Mouse (Mus musculus) hindbrain, embryonic 15.5 days (tissue): ENCODE data around the gene Wdr89. TPM values are rescaled to one million over a fixed set of nuclear protein-coding genes. Genes with fewer than 3 reads are reported as not detected.

Source experiments
- ATAC-seq: fragments of 200-750 bp; cut with Nextera tagmentation; 2 replicates; pipeline ENCODE4 v1.8.0; 2017; ENCODE audit warnings: low read depth, moderate number of reproducible peaks, moderate TSS enrichment; ENCODE audit not compliant: low FRiP score
- H3K27ac ChIP-seq: fragments of 300-500 bp; sonication (generic); replicated peaks from 2 replicates; pipeline ENCODE4 v1.5.1; 2015; ENCODE audit warnings: mild to moderate bottlenecking, inconsistent platforms
- H3K27me3 ChIP-seq: fragments of 300-500 bp; sonication (generic); 2 replicates; pipeline ENCODE4 v1.6.1; 2015; ENCODE audit warnings: control low read depth, inconsistent platforms
- H3K36me3 ChIP-seq: fragments of 300-500 bp; sonication (generic); 2 replicates; pipeline ENCODE4 v1.6.1; 2015; ENCODE audit warnings: control low read depth, inconsistent platforms
- H3K4me1 ChIP-seq: fragments of 300-500 bp; sonication (generic); replicated peaks from 2 replicates; pipeline ENCODE4 v1.6.1; 2015; ENCODE audit warnings: control low read depth, inconsistent platforms
- H3K4me2 ChIP-seq: fragments of 300-500 bp; sonication (generic); 2 replicates; pipeline ENCODE4 v1.6.1; 2015; ENCODE audit warnings: moderate library complexity, mild to moderate bottlenecking, inconsistent platforms
- H3K4me3 ChIP-seq: fragments of 300-500 bp; sonication (generic); 2 replicates; pipeline ENCODE4 v1.5.1; 2015; ENCODE audit warnings: mild to moderate bottlenecking, inconsistent platforms
- H3K9ac ChIP-seq: fragments of 300-500 bp; sonication (generic); 2 replicates; pipeline ENCODE4 v1.6.1; 2015; ENCODE audit warnings: inconsistent platforms
- H3K9me3 ChIP-seq: fragments of 300-500 bp; sonication (generic); 2 replicates; pipeline ENCODE4 v1.6.1; 2016; ENCODE audit warnings: control low read depth, inconsistent platforms
- WGBS: fragments of 180-500 bp; shearing (Covaris S2); methylation state at CpG from one replicate; pipeline ENCODE4 v1.1.7; 2015; 5-methylcytosine and 5-hydroxymethylcytosine counted together
- polyA plus RNA-seq: library from polyadenylated mRNA; unstranded; fragments of >200 nt; fragmentation: Nextera tagmentation; extraction: Ambion mirVana; gene quantifications from 2 replicates; pipeline ENCODE4 v1.2.1, GENCODE M21; 2015

Wdr89 gene
- polyA plus RNA-seq, 1 experiment from 2014 or later = 5.7 TPM

DNA sequence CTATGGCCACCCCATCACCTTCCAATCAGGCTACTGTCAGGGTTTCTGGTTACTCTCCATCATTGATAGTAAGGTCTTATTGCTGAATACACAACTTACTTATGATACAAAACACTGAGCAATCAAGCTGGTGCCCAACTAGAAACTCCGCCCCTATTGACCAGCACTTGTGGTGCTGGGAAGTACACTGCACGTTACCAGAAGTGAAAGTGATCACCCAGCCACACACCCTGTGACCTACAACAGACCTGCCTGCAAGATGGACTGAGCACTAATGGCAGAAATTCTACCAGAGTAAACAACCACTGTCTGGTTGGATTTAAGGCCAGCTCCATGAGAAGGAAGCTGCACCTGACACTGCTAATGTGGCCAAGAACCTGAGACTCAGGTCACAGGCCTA, 31.0 kb downstream of the Wdr89 start:
- no peak overlapping the region for H3K27ac ChIP-seq

DNA sequence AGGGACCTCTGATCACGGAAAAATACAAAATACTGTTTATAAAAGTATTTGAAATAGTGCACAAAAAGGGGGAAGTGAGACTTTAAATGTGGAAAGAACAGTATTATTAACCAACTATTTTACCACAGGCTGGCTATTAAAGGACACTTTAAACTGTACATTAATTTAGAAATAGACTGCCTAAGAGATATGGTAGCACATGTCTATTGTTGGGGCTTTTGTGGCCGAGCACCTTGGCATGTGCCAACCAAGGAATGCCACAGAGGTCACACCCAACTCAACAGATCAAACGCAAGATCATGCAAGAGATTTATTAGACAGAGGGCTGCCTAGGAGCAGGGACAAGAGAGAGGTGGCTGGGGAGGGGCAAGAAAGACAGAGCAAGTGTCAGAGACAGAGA, 32.2 kb downstream of the Wdr89 start:
- no peak overlapping the region for H3K4me3 ChIP-seq
- H3K9ac ChIP-seq = no peak overlapping the region
- H3K4me2 ChIP-seq = no peak overlapping the region
- no peaks in the 10 kb centered on the region for H3K27me3 ChIP-seq
- H3K27ac ChIP-seq = no peak overlapping the region
- no peak for ATAC-seq
- H3K9me3 ChIP-seq = no peaks in the 10 kb centered on the region
- WGBS = 93% methylated on average over 3 of the region's 3 CpGs
- H3K4me1 ChIP-seq = no peaks in the 10 kb centered on the region
- no peaks in the 10 kb centered on the region for H3K36me3 ChIP-seq

More for the DNA sequence above, 31.0 kb downstream of the Wdr89 start:
- 88% methylated on average over 2 of the region's 2 CpGs for WGBS
- Histone ChIP-seq H3K9ac (no peak overlapping the region), H3K4me2 (no peak overlapping the region), H3K4me1 (no peaks in the 10 kb centered on the region), H3K9me3 (no peaks in the 10 kb centered on the region), H3K36me3 (no peaks in the 10 kb centered on the region), H3K27me3 (no peaks in the 10 kb centered on the region), H3K4me3 (no peak overlapping the region)
- ATAC-seq = no peak

DNA sequence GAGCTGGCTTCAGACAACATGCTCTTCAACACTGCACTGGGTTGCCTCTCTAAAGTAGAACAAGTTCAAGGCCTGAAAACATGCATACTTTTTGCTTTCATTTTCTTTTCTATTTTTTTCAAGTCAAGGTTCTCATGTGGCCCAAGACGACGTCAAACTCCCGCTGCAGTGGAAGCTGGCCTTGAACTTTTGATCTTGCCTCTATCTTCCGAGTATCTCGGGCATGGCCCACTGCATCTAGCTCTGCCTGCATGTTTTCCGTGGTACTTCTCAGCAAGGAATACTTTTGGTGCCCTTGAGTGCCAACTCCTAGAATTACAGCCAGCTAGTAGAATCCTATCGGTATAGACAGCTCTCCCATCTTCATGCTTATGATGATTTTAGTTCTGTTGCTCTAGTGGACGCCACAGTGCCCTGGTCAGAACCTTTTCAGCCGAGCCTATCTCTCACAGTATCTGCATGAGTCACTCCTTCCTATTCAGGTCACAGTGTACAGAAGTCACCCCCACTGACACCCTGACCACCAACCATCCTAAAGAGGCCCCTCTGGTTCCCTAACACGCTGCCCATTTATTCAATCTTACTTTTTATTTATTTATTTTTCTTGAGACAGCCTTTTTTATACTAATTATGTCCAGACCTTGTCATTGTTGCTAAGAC, 33.4 kb downstream of the Wdr89 start:
- ATAC-seq = no peak
- no peaks in the 10 kb centered on the region for H3K36me3 ChIP-seq
- H3K4me2 ChIP-seq = no peak overlapping the region
- 90% methylated on average over 10 of the region's 10 CpGs for WGBS
- H3K9ac ChIP-seq = no peak overlapping the region
- H3K4me1 ChIP-seq = no peaks in the 10 kb centered on the region
- H3K27me3 ChIP-seq = no peaks in the 10 kb centered on the region
- no peaks in the 10 kb centered on the region for H3K9me3 ChIP-seq
- H3K4me3 ChIP-seq = no peak overlapping the region
- H3K27ac ChIP-seq = no peak overlapping the region

DNA sequence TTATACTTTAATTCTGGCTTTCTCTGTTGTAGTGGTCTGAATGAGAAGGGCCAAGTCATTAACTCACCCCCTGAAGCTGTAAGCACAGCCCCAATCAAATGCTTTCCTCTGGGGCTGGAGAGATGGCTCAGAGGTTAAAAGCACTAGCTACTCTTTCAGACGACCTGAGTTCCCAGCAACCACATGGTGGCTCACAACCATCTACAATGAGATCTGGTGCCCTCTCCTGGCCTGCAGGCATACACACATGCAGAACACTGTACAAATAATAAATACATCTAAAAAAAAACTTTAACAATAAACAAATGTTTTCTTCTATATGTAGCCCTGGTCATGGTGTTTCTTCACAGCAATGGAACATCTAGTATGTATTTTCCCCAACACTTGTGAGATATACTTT, 39.7 kb downstream of the Wdr89 start:
- Histone ChIP-seq H3K27ac (no peak overlapping the region), H3K4me2 (no peak overlapping the region), H3K4me3 (no peak overlapping the region), H3K9ac (no peak overlapping the region), H3K9me3 (no peaks in the 10 kb centered on the region), H3K36me3 (no peaks in the 10 kb centered on the region), H3K27me3 (no peaks in the 10 kb centered on the region), H3K4me1 (no peaks in the 10 kb centered on the region)
- WGBS = 48% methylated on average over 1 of the region's 1 CpGs
- no peak for ATAC-seq

DNA sequence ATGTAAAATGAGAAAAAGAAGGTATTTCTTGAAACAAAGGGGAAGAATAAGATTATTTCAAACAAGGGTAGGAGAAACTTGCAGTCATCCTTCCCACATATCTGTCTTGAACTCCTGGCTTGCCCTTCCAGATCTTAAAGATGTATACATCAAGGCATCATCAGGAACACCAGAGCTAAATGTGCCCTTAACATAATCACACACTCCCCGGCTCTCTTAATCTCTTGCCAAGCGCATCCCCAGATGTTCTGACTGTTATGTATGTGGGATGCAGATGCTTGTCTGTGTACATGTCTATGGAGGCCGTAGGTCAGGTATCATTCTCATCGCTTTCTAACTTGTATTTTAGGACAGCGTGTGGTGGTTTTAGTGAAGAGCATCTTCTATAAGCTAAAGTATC, 46.0 kb downstream of the Wdr89 start:
- no peaks in the 10 kb centered on the region for H3K9me3 ChIP-seq
- no peaks in the 10 kb centered on the region for H3K36me3 ChIP-seq
- H3K9ac ChIP-seq = no peak overlapping the region
- no peaks in the 10 kb centered on the region for H3K4me1 ChIP-seq
- no peak overlapping the region for H3K4me3 ChIP-seq
- no peak overlapping the region for H3K4me2 ChIP-seq
- no peaks in the 10 kb centered on the region for H3K27me3 ChIP-seq
- no peak overlapping the region for H3K27ac ChIP-seq
- 99% methylated on average over 5 of the region's 5 CpGs for WGBS
- no peak for ATAC-seq

DNA sequence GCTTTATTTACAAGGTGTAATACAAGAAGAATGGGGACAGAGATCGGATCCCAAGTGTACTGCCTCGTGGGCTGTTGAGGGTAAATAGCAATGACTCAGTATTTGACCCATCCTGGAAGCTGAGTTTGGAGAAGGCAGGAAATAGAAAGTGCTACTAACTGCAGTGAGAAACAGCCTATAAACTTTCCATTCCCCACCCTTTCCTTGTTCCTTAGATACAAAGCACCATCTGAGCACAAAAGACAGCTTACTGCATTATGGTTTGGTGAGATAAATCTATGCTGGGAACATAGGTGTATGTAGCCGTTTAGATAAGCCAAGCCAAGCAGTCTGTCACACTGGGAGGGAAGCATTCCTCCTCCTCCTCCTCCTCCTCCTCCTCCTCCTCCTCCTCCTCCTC, 46.5 kb downstream of the Wdr89 start:
- Histone ChIP-seq H3K4me3 (no peak overlapping the region), H3K27me3 (no peaks in the 10 kb centered on the region), H3K36me3 (no peaks in the 10 kb centered on the region), H3K4me1 (no peaks in the 10 kb centered on the region), H3K9ac (no peak overlapping the region), H3K4me2 (no peak overlapping the region), H3K27ac (no peak overlapping the region), H3K9me3 (no peaks in the 10 kb centered on the region)
- WGBS = 80% methylated on average over 3 of the region's 3 CpGs
- no peak for ATAC-seq

DNA sequence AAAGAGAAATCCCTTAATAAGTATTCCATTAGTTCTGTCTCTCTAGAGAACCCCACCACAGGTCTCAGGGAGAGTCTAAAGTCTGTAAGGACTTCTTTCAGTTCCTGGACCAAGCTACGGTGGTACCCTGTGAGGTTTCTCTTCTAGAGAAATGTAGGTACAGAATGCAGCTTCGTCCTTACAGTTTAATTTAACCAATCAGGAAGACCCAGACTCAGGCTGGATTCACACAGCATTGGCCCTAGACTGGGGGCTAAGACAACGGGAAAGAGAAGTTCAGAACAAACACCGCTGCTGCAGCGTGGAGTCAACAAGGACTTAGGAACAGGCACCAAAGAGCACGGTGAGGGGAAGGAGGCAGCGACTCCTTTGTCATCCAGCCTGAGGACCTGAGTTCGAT, 52.5 kb downstream of the Wdr89 start:
- Histone ChIP-seq H3K4me1 (no peaks in the 10 kb centered on the region), H3K9ac (no peak overlapping the region), H3K9me3 (no peaks in the 10 kb centered on the region), H3K27ac (no peak overlapping the region), H3K27me3 (no peaks in the 10 kb centered on the region), H3K4me2 (no peak overlapping the region), H3K4me3 (no peak overlapping the region), H3K36me3 (no peaks in the 10 kb centered on the region)
- ATAC-seq = no peak
- WGBS = 66% methylated on average over 8 of the region's 8 CpGs

DNA sequence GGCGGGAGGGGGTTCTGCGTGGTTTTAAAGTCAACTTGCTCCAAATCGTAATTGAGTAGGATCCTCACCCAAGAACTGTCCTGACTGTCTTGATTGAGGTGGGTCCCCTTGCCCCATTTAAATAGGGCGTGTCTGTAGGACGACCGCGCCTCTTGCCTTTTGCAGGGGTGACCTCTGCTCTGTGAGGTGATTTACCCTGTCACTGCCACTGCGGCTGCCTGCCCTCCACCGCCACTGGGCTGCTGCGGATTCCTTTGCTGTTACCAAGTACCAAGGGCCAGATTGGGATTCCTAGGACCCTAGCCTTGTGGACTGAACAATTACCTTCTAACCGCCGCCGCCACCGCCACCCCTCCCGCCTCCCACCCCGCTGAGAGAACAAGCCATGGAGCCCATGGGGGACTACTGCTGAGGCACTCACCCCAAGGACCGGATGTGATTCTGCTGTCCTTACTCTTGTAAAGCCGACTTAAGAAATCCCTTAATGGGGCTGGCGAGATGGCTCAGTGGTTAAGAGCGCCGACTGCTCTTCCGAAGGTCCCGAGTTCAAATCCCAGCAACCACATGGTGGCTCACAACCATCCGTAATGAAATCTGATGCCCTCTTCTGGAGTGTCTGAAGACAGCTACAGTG, 53.1 kb downstream of the Wdr89 start:
- H3K4me2 ChIP-seq = peak overlapping the region; percentile 43
- WGBS = 9% methylated on average over 24 of the region's 24 CpGs
- no peak overlapping the region for H3K9ac ChIP-seq
- H3K4me1 ChIP-seq = no peaks in the 10 kb centered on the region
- H3K36me3 ChIP-seq = no peaks in the 10 kb centered on the region
- no peaks in the 10 kb centered on the region for H3K9me3 ChIP-seq
- peak overlapping the region; percentile 12 for H3K4me3 ChIP-seq
- ATAC-seq = no peak
- no peak overlapping the region for H3K27ac ChIP-seq
- no peaks in the 10 kb centered on the region for H3K27me3 ChIP-seq

DNA sequence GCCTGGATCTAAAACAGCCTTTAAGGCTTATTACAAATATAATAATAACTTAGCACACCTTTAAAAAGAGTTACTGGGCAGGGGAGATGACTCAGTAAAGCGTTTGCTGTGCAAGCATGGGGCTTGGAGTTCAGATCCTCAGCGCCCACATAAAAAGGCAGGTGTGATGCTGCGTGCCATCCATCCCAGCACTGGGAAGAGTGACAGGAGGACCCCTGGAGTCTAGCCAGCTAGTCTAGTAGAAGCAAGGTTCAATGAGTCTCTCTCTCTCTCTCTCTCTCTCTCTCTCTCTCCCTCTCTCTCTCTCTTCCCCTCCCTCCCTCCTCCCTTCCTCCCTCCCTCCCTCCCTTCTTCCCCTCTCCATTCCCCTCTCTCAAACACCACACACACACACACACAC, 53.8 kb downstream of the Wdr89 start:
- Histone ChIP-seq H3K4me1 (no peaks in the 10 kb centered on the region), H3K27me3 (no peaks in the 10 kb centered on the region), H3K4me2 (no peak overlapping the region), H3K36me3 (no peaks in the 10 kb centered on the region), H3K9me3 (no peaks in the 10 kb centered on the region), H3K27ac (no peak overlapping the region), H3K9ac (no peak overlapping the region), H3K4me3 (no peak overlapping the region)
- no peak for ATAC-seq
- WGBS = 60% methylated on average over 3 of the region's 3 CpGs

DNA sequence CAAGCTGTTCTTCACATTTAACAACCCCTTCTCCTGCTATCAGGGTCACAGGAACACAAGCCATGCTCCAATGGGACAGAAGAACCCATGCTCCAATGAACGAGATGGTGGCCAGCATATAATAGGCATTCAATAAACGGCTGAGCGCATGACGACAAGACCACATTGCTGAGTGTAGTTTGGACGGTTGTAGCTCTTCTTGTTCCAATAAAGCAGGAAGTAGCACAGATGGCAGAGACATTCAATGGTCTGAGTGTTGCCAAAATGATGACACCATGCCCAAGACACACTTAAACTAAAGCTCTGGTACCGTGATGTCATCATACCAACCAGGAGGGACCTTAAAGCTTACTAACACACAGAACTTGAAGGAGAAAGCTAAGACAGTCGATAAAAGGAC, 56.6 kb downstream of the Wdr89 start:
- H3K27me3 ChIP-seq = no peaks in the 10 kb centered on the region
- no peak for ATAC-seq
- no peak overlapping the region for H3K4me3 ChIP-seq
- no peaks in the 10 kb centered on the region for H3K9me3 ChIP-seq
- H3K9ac ChIP-seq = no peak overlapping the region
- no peak overlapping the region for H3K4me2 ChIP-seq
- H3K27ac ChIP-seq = no peak overlapping the region
- 82% methylated on average over 7 of the region's 7 CpGs for WGBS
- no peaks in the 10 kb centered on the region for H3K4me1 ChIP-seq
- H3K36me3 ChIP-seq = no peaks in the 10 kb centered on the region

DNA sequence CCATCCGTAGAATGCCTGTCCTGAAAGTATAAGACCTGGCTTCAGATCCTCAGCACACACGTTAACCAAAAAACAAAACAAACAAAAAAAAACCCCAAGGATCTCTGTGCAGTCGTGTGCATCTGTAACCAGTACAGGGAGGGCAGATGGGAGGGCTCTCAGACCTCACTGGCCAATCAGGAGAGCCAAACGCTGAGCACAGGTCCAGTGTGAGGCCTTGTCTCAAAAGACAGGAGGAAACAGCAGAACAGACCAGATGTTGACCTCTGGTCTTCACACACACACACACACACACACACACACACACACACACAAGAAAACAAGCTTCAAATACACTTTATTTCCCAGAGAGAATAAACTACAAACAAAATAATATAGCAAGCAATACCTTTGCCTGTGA, 69.8 kb downstream of the Wdr89 start:
- H3K4me2 ChIP-seq = no peak overlapping the region
- peaks cover 4% of the 10 kb centered on the region for H3K4me1 ChIP-seq
- H3K9ac ChIP-seq = no peak overlapping the region
- H3K9me3 ChIP-seq = no peaks in the 10 kb centered on the region
- H3K4me3 ChIP-seq = no peak overlapping the region
- no peak overlapping the region for H3K27ac ChIP-seq
- 18% methylated on average over 4 of the region's 4 CpGs for WGBS
- no peaks in the 10 kb centered on the region for H3K36me3 ChIP-seq
- H3K27me3 ChIP-seq = no peaks in the 10 kb centered on the region
- no peak for ATAC-seq

DNA sequence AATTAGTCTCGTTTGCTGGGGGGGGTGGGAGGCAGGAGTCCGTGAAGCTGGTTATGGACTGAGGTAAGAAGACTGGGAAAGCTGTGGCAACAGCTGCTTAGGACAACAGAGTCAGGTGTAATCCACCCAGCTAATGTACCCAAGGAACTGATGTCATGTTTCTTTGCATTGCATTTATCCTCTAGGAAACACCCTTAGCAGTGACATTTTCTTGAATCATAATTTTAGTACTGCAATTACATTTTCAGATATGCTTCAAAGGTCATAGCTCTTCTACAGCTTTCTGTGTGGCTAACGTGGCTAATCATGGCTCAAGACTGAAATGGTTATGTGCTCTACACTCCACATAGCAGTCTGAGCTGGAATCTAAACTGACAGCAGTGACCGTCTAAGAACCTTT, 70.3 kb downstream of the Wdr89 start:
- WGBS = 68% methylated on average over 4 of the region's 4 CpGs
- no peaks in the 10 kb centered on the region for H3K9me3 ChIP-seq
- no peak overlapping the region for H3K9ac ChIP-seq
- no peak overlapping the region for H3K4me3 ChIP-seq
- H3K4me1 ChIP-seq = peaks cover 9% of the 10 kb centered on the region
- H3K27me3 ChIP-seq = no peaks in the 10 kb centered on the region
- no peak for ATAC-seq
- H3K4me2 ChIP-seq = no peak overlapping the region
- no peaks in the 10 kb centered on the region for H3K36me3 ChIP-seq
- no peak overlapping the region for H3K27ac ChIP-seq

DNA sequence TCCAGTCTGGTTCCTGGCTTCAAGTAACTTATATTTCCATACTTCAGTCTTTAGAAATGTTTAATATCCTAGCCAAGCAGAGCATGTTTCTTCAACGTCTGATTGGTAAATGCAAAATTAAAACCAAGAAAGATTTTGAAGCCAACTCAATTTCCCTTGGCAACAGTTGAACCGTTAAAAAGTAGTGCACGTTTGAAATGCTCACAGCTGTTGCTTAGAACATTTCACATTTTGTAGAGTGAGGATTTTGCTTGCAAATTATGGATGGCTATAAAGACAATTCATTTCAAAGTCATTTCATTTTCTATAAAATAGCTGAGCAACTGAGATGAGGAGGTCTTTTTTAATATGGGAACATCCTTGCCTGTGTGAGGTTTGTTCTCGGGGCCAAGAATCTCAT, 71.6 kb downstream of the Wdr89 start:
- Histone ChIP-seq H3K36me3 (peaks cover 3% of the 10 kb centered on the region), H3K9ac (no peak overlapping the region), H3K4me2 (no peak overlapping the region), H3K4me3 (no peak overlapping the region), H3K27me3 (no peaks in the 10 kb centered on the region), H3K4me1 (peaks cover 22% of the 10 kb centered on the region), H3K9me3 (no peaks in the 10 kb centered on the region), H3K27ac (no peak overlapping the region)
- ATAC-seq = no peak
- WGBS = 83% methylated on average over 4 of the region's 4 CpGs
